8 mouse cellular contexts compared by ENCODE assay signal in the genomic region with DNA sequence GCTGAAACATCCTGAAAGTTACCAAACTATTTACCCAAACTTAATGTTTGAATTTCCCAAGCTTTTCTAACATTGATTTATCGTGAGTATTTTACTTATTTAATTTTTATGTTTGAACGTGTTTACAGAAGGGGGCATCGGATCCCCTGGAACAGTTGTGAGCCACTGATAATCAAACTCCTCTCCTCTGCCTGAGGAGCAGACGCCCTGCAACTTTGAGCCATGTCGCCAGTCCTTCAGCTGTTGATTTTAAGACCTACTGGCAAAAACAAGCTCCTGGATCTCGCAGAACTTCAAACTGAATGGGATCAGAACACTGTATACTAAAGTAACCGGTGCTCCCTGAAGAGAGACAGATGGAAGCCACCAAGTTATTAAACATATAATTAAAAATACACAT. TPM values are rescaled to one million over a fixed set of nuclear protein-coding genes. Genes with fewer than 3 reads are reported as not detected.
DNase-seq lines count a peak whose midpoint lies in the region; ATAC-seq and TF ChIP-seq lines count a peak whose summit lies in the region.

No protein-coding gene starts in this region.

- peaks cover under 1% of the 10 kb centered on the region; the same call in 1 of the 2 replicates for H3K36me3 ChIP-seq in hindbrain, embryonic 13.5 days
- H3K36me3 ChIP-seq in midbrain, embryonic 12.5 days, result peaks cover 13% of the 10 kb centered on the region

- H3K27ac ChIP-seq in layer of hippocampus, adult 2 months, result no peak overlapping the region
- no peak overlapping the region for H3K27ac ChIP-seq in hindbrain, embryonic 13.5 days
- no peak overlapping the region for H3K27ac ChIP-seq in midbrain, embryonic 12.5 days (replicated peaks)

- H3K4me2 ChIP-seq in hindbrain, embryonic 13.5 days, result peak overlapping the region; percentile 22; the same call in 1 of the 2 replicates
- peak overlapping the region; percentile 39 for H3K4me2 ChIP-seq in midbrain, embryonic 12.5 days (replicated peaks)

- H3K9ac ChIP-seq in hindbrain, embryonic 13.5 days, result no peak overlapping the region
- no peak overlapping the region for H3K9ac ChIP-seq in midbrain, embryonic 12.5 days (replicated peaks)

- WGBS in hindbrain, embryonic 13.5 days, result 28% methylated on average over 7 of the region's 7 CpGs
- 28% methylated on average over 7 of the region's 7 CpGs for WGBS in midbrain, embryonic 12.5 days

- peaks cover 10% of the 10 kb centered on the region for H3K4me1 ChIP-seq in hindbrain, embryonic 13.5 days (replicated peaks)
- peaks cover 12% of the 10 kb centered on the region for H3K4me1 ChIP-seq in midbrain, embryonic 12.5 days

- peak overlapping the region; percentile 80 for H3K4me3 ChIP-seq in layer of hippocampus, adult 2 months
- H3K4me3 ChIP-seq in hindbrain, embryonic 13.5 days, result no peak overlapping the region; the same call in 1 of the 2 replicates
- no peak overlapping the region for H3K4me3 ChIP-seq in midbrain, embryonic 12.5 days

- peak; percentile 41; the same call in 1 of the 2 replicates for ATAC-seq in hindbrain, embryonic 13.5 days (ENCODE audit: low FRiP score)
- ATAC-seq in midbrain, embryonic 12.5 days (ENCODE audit: low FRiP score, low read depth), result no peak; the same call in 1 of the 2 replicates

- no peak for TF ChIP-seq CTCF in layer of hippocampus, adult 2 months (conservative IDR thresholded peaks at IDR 0.05)

- H3K9me3 ChIP-seq in hindbrain, embryonic 13.5 days, result no peaks in the 10 kb centered on the region
- no peaks in the 10 kb centered on the region for H3K9me3 ChIP-seq in midbrain, embryonic 12.5 days

- no peak for DNase-seq in layer of hippocampus, adult 2 months (ENCODE audit: low spot score in 2 of 2)
- DNase-seq in layer of hippocampus, adult 9-10 months (ENCODE audit: low spot score), result no peak
- DNase-seq in embryo, embryonic 10.5 days (ENCODE audit: low spot score), result peak; percentile 47
- DNase-seq in cerebellum, adult 9-11 months, result no peak
- DNase-seq in thymus, adult 18-20 months, result no peak
- no peak for DNase-seq in thymus, postnatal 14 days

- H3K27me3 ChIP-seq in hindbrain, embryonic 13.5 days, result no peaks in the 10 kb centered on the region
- H3K27me3 ChIP-seq in midbrain, embryonic 12.5 days, result no peaks in the 10 kb centered on the region

RNA-seq across cellular contexts. Expression of a gene that starts 0.5 kb away (rescaled TPM):
- total RNA-seq in layer of hippocampus, adult 2 months (2021), result 1 to 10 TPM in 1 of 2 experiments, under 1 TPM in 1; 0.71 to 1.2 TPM
- 44.9 and 50.3 TPM in 2 replicates for polyA plus RNA-seq in hindbrain, embryonic 13.5 days (2015; fragmentation: Nextera tagmentation; extraction: Ambion mirVana)
- 183 and 201 TPM in 2 replicates for polyA plus RNA-seq in midbrain, embryonic 12.5 days (2016; fragmentation: Nextera tagmentation; extraction: Ambion mirVana)

RNA-seq across cellular contexts. Expression of a gene that starts 4.3 kb away (rescaled TPM):
- not detected for total RNA-seq in layer of hippocampus, adult 2 months (2021)
- 0.14 and 0.31 TPM in 2 replicates for polyA plus RNA-seq in hindbrain, embryonic 13.5 days (2015; fragmentation: Nextera tagmentation; extraction: Ambion mirVana)
- polyA plus RNA-seq in midbrain, embryonic 12.5 days (2016; fragmentation: Nextera tagmentation; extraction: Ambion mirVana), result 0.24 TPM in 1 of 2 replicates, not detected in the other
